Mouse (Mus musculus): ENCODE data around the gene Clcn2. TPM values are rescaled to one million over a fixed set of nuclear protein-coding genes. Genes with fewer than 3 reads are reported as not detected.

Gene Clcn2
- polyA plus RNA-seq, 1 experiment from 2014 or later = 20.1 TPM

DNA sequence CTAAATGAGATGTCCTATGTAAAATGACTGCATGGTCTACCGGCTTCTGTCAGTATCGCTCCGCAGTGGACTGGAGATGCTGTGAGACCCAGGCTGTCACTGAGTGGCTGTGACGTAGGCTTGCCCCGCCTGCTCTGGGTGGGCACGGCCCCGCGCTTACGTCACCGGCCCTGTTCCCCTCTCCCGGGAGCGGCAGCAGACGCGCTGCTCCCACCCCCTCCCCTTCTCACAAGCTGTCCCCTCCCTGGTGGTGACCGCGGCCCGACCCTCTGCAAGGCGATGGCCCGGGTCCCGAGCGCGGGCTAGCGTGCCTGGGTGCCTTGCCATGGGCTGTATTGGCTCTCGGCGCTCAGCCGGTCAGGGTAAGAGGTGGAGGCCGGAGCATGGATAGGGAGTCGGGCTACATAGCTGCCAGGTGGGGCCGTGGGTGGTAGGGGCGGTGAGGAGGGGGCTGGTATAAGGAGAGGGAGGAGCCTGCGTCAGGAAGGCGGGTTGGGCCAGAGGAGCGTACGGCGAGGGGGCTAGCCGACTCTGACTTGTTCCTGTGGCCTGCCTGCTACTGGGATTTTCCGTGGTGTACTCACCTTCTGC is 24.3 kb downstream of the Clcn2 start, which contains the start of gene Fam131a:
TSS of gene Fam131a (plus strand) at position 131 of the 591 bp plus-strand sequence.
- H3K9ac ChIP-seq = peak within 1 kb of the TSS; percentile 72
- H3K27me3 ChIP-seq = peaks cover 4% of the 10 kb centered on the region; the same call in 1 of the 2 replicates
- H3K36me3 ChIP-seq = peaks cover 45% of the 10 kb centered on the region
- H3K27ac ChIP-seq = peak within 1 kb of the TSS; percentile 93
- H3K4me2 ChIP-seq = peak within 1 kb of the TSS; percentile 90
- WGBS = under 1% methylated on average over 37 of the region's 37 CpGs
- H3K9me3 ChIP-seq (replicated peaks) = no peaks in the 10 kb centered on the region
- ATAC-seq (replicated peaks; ENCODE audit: low FRiP score) = peak; percentile 96
- peak within 1 kb of the TSS; percentile 65 for H3K4me3 ChIP-seq (replicated peaks)
- H3K4me1 ChIP-seq = peaks cover 40% of the 10 kb centered on the region

DNA sequence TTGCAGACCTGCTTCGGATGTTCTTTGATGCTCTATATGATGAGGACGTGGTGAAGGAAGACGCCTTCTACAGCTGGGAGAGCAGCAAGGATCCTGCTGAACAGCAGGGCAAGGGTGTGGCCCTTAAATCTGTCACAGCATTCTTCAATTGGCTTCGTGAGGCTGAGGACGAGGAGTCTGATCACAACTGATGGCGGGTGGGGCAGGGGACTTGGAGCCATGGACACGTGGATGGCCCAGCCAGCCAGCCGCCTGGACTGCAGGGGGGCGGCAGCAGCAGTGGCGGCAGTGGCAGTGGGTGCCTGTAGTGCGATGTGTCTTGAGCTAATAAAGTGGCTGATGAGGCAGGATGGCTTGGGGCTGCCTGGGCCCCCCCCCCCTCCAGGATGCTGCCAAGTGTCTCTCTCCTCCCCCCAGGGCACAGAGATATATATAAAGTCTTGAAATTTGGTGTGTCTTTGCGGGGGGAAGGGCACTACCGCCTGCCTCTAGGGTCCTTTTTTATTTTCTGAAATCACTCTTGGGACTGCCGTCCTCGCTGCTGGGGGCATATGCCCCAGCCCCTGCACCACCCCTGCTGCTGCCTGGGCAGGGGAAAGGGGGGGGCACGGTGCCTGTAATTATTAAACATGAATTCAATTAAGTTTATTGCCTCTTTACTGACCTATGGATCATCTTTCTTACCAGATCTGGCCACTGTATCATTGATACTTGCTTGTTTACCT is 25.1 kb downstream of the Clcn2 start:
- Histone ChIP-seq H3K27me3 (peaks cover 4% of the 10 kb centered on the region; the same call in 1 of the 2 replicates), H3K27ac (peak overlapping the region; percentile 93; the same call in 1 of the 2 replicates), H3K4me3 (replicated peaks) (peak overlapping the region; percentile 65), H3K9me3 (replicated peaks) (no peaks in the 10 kb centered on the region), H3K4me1 (peaks cover 40% of the 10 kb centered on the region), H3K36me3 (peaks cover 53% of the 10 kb centered on the region), H3K9ac (no peak overlapping the region), H3K4me2 (peak overlapping the region; percentile 90; the same call in 1 of the 2 replicates)
- WGBS = 44% methylated on average over 16 of the region's 16 CpGs
- no peak for ATAC-seq (replicated peaks; ENCODE audit: low FRiP score)

DNA sequence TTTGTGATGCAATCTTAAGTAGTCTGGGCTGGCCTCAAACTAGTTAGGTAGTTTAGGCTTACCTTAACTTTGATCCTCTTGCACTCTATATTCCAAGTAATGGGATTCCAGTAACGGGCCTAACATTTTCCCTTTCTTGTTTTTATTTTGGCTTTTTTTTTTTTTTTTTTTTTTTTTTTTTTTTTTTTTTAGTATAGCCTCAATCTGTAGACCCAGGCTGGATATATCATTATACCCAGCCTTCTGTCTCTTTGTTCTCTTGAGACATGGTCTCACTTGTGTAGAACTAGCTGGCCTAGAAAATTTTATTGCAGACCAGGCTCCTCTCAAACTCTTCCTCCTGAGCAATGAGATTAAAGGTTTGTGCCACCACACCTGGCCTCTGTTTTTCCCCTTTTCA is 25.9 kb downstream of the Clcn2 start:
- Histone ChIP-seq H3K27me3 (peaks cover 4% of the 10 kb centered on the region; the same call in 1 of the 2 replicates), H3K9ac (no peak overlapping the region), H3K4me1 (peaks cover 40% of the 10 kb centered on the region), H3K27ac (no peak overlapping the region), H3K4me3 (replicated peaks) (no peak overlapping the region), H3K9me3 (replicated peaks) (no peaks in the 10 kb centered on the region), H3K36me3 (peaks cover 61% of the 10 kb centered on the region), H3K4me2 (no peak overlapping the region)
- ATAC-seq (replicated peaks; ENCODE audit: low FRiP score) = no peak
- 67% methylated on average over 1 of the region's 1 CpGs for WGBS

GRCm38 (mm10) chr16:20690774-20691173 is 26.8 kb downstream of the Clcn2 start:
- Histone ChIP-seq H3K9ac (no peak overlapping the region), H3K4me2 (no peak overlapping the region), H3K4me1 (peaks cover 31% of the 10 kb centered on the region), H3K27me3 (no peaks in the 10 kb centered on the region), H3K27ac (no peak overlapping the region), H3K9me3 (replicated peaks) (no peaks in the 10 kb centered on the region), H3K36me3 (peaks cover 70% of the 10 kb centered on the region), H3K4me3 (replicated peaks) (no peak overlapping the region)
- ATAC-seq (replicated peaks; ENCODE audit: low FRiP score) = no peak
- 92% methylated on average over 3 of the region's 3 CpGs for WGBS

GRCm38 (mm10) chr16:20677974-20678675 is 39.4 kb downstream of the Clcn2 start:
- Histone ChIP-seq H3K9me3 (replicated peaks) (no peaks in the 10 kb centered on the region), H3K9ac (no peak overlapping the region), H3K36me3 (peaks cover 88% of the 10 kb centered on the region), H3K4me1 (peaks cover 27% of the 10 kb centered on the region), H3K27ac (no peak overlapping the region), H3K27me3 (no peaks in the 10 kb centered on the region), H3K4me2 (no peak overlapping the region), H3K4me3 (replicated peaks) (no peak overlapping the region)
- 80% methylated on average over 10 of the region's 10 CpGs for WGBS
- ATAC-seq (replicated peaks; ENCODE audit: low FRiP score) = no peak

DNA sequence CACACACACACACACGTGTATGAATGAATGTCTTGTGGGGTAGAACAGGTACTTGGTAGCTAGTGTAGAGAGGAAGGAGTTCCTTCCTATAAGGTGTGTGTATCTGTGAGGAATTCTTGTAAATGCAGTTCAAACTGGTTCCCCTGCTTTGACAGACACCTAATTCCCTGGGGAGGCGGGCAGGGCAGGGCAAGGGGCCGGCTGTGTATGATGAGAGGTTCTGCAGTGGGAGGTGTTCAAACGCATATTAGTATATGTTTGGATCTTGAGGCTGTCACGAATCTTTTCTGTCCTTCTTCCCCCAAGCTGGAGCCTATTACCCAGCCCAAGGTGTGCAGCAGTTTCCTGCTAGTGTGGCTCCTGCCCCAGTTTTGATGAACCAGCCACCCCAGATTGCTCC is 40.2 kb downstream of the Clcn2 start:
- peaks cover 27% of the 10 kb centered on the region for H3K4me1 ChIP-seq

DNA sequence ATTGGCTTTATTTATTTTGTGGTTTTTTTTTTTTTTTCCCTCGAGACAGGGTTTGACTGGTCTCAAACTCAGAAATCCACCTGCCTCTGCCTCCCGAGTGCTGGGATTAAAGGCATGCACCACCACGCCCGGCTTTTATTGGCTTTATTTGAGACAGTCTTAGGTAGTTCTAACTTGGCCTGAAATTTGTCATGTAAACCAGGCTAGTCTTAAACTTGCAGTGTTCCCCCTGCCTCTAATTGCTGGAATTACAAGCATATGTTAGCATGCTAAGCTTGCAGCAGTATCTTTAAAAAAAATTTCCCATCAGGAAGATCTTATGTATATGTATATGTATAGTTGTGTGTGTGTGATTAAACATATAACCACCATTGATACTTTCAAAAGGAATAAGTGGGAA is 40.8 kb downstream of the Clcn2 start:
- Histone ChIP-seq H3K4me3 (replicated peaks) (no peak overlapping the region), H3K4me1 (peaks cover 32% of the 10 kb centered on the region), H3K4me2 (no peak overlapping the region), H3K9me3 (replicated peaks) (no peaks in the 10 kb centered on the region), H3K27ac (no peak overlapping the region), H3K9ac (no peak overlapping the region), H3K27me3 (no peaks in the 10 kb centered on the region), H3K36me3 (peaks cover 74% of the 10 kb centered on the region)
- no peak for ATAC-seq (replicated peaks; ENCODE audit: low FRiP score)
- 81% methylated on average over 4 of the region's 4 CpGs for WGBS

More for the DNA sequence above, 40.2 kb downstream of the Clcn2 start:
- H3K27me3 ChIP-seq = no peaks in the 10 kb centered on the region
- no peaks in the 10 kb centered on the region for H3K9me3 ChIP-seq (replicated peaks)
- 83% methylated on average over 5 of the region's 5 CpGs for WGBS
- no peak for ATAC-seq (replicated peaks; ENCODE audit: low FRiP score)
- no peak overlapping the region for H3K4me3 ChIP-seq (replicated peaks)
- H3K36me3 ChIP-seq = peaks cover 81% of the 10 kb centered on the region
- H3K27ac ChIP-seq = no peak overlapping the region
- no peak overlapping the region for H3K4me2 ChIP-seq
- H3K9ac ChIP-seq = no peak overlapping the region

- Histone ChIP-seq H3K4me2 (peak overlapping the region; percentile 96; the same call in 1 of the 2 replicates), H3K4me1 (peaks cover 33% of the 10 kb centered on the region), H3K9ac (no peak overlapping the region), H3K4me3 (replicated peaks) (peak overlapping the region; percentile 97; the same call in 1 of the 2 replicates), H3K36me3 (peaks cover 59% of the 10 kb centered on the region), H3K9me3 (replicated peaks) (no peaks in the 10 kb centered on the region), H3K27me3 (no peaks in the 10 kb centered on the region), H3K27ac (no peak overlapping the region)
- 84% methylated on average over 6 of the region's 6 CpGs for WGBS
- ATAC-seq (replicated peaks; ENCODE audit: low FRiP score) = no peak
Measured at GRCm38 (mm10) chr16:20675213-20675612, 42.3 kb downstream of the Clcn2 start.

DNA sequence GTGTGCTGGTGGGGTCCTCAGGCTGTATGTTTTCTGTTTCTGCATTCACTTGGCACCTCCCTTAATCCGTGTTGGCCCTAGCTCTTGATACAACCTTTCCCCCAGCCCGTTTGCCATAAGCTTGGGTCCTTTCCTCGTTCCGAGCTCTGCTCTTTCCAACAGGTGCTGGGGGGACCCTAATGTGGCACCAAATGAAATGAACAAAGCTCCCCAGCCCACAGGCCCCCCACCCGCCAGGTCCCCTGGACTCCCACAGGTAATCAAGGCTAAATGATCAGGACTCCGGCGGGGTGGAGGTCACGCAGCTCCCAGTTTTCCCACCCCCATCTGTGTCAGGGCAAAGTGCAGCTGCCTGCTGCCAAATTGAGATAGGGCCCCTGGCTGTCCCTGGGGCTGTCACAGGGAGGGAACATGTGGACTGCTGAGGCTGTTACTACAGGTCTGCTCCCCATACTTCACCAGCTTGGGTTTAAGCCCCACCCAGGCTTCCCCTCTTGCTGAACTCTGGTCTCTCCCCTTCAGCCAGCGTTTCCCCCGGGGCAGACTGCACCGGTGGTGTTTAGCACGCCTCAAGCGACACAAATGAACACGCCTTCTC is 43.7 kb downstream of the Clcn2 start:
- H3K4me3 ChIP-seq (replicated peaks) = peak overlapping the region; percentile 97
- WGBS = 2% methylated on average over 14 of the region's 14 CpGs
- 0 out of 2 replicates have a peak, but pooled peaks have one; percentile 1 for ATAC-seq (replicated peaks; ENCODE audit: low FRiP score)
- peaks cover 33% of the 10 kb centered on the region for H3K4me1 ChIP-seq
- H3K9me3 ChIP-seq (replicated peaks) = no peaks in the 10 kb centered on the region
- H3K36me3 ChIP-seq = peaks cover 45% of the 10 kb centered on the region
- H3K27ac ChIP-seq = peak overlapping the region; percentile 96
- H3K4me2 ChIP-seq = peak overlapping the region; percentile 96
- no peaks in the 10 kb centered on the region for H3K27me3 ChIP-seq
- peak overlapping the region; percentile 98 for H3K9ac ChIP-seq

DNA sequence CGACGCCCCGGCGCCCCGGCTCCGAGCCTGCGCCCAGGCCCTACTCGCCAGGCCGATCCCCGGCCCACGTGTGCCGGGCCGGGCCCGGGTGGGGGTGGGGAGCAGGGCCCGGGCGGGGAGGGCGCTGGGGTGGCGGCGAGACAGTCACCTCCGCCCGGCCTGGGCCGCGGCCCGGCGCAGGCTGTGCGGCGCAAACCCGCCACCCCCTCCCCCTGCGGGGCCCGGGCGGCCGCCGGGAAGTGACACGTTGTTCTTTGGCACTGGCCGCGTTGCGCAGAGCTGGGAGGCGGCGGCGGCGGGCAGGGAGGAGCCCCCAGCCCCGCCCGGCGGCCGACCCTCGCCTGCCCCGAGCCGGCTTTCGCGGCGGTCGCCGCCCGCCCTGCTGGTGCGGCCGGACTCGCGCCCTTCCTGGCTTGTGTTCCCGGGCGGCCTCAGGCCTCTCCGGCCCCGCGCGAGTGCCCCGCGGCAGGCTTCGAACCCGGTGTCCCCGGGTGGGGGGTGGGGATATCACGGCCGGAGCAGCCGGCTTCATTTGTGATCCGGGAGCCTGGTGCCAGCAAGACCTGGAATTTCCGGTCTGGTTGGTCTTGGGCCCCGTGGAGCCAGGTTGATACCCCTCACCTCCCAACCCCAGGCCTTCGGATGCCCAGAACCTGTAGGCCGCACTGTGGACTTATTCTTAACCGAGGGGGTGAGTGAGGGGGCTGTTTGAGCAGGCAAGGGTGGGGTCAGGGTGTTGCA is 44.4 kb downstream of the Clcn2 start:
- WGBS = 1% methylated on average over 37 of the region's 78 CpGs
- Histone ChIP-seq H3K36me3 (peaks cover 38% of the 10 kb centered on the region), H3K27me3 (no peaks in the 10 kb centered on the region), H3K4me3 (replicated peaks) (peak overlapping the region; percentile 97), H3K9me3 (replicated peaks) (no peaks in the 10 kb centered on the region), H3K4me2 (peak overlapping the region; percentile 96), H3K9ac (peak overlapping the region; percentile 98), H3K27ac (peak overlapping the region; percentile 96), H3K4me1 (peaks cover 33% of the 10 kb centered on the region)
- ATAC-seq (replicated peaks; ENCODE audit: low FRiP score) = peak; percentile 83

DNA sequence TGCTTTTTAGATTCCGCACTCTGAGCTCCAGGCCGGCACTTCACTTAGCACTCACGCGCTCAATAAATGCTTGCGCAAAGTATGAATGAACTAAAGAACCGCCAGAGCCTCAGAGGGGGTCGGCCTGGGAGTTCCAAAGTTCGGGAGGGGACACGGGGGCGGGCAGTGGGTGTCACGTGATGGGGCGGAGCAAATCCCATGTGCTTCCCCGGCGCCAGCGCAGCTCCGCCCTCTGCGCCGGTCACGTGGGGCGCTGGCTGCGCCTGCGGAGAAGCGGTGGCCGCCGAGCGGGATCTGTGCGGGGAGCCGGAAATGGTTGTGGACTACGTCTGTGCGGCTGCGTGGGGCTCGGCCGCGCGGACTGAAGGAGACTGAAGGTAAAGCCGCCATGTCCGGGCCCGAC is 45.0 kb downstream of the Clcn2 start:
- ATAC-seq (replicated peaks; ENCODE audit: low FRiP score) = peak; percentile 96
- Histone ChIP-seq H3K27ac (peak overlapping the region; percentile 96), H3K27me3 (no peaks in the 10 kb centered on the region), H3K36me3 (peaks cover 32% of the 10 kb centered on the region), H3K9me3 (replicated peaks) (no peaks in the 10 kb centered on the region), H3K4me3 (replicated peaks) (peak overlapping the region; percentile 97), H3K9ac (peak overlapping the region; percentile 98), H3K4me2 (peak overlapping the region; percentile 96), H3K4me1 (peaks cover 28% of the 10 kb centered on the region)
- under 1% methylated on average over 35 of the region's 38 CpGs for WGBS
